Mouse (Mus musculus): ENCODE data around the gene Aoc2.

Aoc2 gene

DNA sequence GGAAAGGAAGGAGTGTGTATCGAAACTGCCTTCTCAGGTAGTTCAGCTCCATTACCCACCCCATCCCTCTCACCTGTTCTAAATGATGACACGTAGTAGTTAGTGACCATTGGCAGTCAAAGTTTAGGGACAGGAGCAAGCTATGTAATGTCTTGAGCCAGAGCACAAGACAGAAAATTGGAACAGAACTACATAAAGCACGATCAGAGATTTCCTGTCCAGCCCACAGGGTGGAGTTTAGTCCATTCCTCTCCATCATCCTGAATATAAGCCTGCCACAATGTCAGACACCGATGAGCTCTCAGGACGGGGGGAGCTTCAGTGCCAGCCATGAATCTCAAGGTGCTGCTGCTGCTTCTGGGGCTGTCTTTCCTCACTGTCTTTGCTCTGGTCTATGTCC, at the start of gene Aoc2:
Gene Aoc2 (plus strand): TSS at position 301 of the 400 bp plus-strand sequence.
- in situ Hi-C loops (cut with MboI; ENCODE audit: unreplicated experiment in 2 of 2) = loop anchor here (5.0 to 10.0 kb wide), 2 partner anchors 73 to 110 kb away; no protein-coding TSS in a partner anchor

DNA sequence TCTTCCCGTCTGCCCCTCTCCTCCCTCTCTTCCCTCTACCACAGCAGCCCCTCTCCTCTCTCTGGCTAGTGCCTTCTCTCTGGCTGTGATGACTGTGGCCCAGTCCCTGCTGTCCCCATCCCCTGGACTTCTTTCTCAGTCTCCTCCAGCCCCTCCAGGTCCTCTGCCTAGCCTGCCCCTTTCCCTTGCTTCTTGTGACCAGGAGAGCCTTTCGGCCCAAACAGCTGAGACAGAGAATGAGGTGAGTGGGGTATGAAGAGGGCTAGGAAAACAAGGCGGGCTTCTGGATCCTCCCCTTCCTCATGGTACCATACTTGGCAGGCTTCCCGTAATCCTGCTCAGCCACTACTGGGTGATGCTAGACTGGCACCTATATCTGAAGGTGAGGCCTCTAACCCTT, 49.6 kb upstream of the Aoc2 start:
- in situ Hi-C loops (cut with MboI; ENCODE audit: unreplicated experiment in 2 of 2) = no loop called here

DNA sequence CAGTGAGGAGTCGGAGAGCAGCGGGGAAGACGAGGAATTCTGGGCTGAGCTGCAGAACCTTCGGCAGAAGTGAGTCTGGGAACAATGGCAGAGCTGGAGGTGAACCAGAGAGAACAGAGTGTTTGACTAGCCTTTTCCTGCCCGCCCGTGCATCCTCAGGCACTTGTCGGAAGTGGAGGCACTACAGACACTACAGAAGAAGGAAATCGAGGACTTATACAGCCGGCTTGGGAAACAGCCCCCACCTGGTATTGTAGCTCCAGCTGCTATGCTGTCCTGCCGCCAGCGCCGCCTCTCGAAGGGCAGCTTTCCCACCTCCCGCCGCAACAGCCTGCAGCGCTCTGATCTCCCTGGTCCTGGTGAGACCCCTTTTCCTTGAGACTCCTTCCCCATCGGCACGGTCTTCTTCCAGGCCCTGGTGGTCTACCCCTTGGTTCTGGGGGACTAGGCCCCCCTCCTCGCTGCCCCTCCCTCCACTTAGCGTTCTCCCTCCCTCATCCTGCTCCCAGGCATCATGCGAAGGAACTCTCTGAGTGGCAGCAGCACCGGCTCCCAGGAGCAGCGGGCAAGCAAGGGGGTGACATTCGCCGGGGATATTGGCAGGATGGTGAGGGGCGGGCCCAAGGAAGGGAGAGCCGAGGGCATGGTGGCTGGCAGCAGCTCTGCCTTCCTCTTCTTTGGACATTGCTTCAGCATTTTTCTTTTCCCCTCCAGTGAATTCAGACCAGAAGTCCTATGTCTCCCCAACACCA, 48.4 kb upstream of the Aoc2 start:
- in situ Hi-C loops (cut with MboI; ENCODE audit: unreplicated experiment in 2 of 2) = no loop called here

DNA sequence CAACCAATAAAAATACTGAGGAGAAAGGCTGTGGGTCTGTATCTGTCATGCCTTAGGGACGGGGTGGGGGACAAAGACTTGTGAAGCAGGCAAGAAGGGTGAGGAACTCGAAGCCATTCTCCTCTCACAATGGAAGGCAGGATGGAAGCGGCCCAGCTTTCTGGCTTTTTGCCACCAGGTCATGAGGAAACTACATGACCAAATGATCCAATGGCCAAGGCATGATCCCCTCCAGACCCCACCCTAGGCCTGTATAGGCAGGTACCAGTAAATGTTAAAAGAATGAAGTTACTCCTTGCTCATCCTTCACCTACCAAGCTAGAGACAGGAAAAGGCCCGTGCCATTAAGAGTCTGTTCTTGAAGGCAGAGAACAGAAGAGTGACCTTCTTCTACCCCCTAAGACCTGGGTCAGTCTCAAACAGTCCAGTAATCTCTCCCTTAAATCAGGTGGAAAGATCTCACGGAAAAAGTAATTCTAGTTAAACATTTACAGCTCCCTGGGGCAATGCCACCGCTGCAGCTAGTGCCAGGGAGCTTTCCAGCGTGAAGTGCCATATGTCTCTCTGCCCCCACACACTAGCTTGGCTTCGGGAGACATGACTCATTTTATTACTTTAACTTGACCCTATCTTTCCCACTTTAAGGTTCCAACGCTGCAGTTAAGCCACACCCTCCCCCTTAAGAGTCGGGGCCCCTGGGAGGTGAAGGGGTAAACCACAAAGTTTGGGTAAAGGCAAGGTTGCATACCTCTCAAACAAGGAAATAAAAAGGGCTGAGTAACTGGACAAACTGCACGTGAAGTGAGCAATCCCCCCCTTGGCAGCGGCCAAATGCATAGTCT, 47.3 kb upstream of the Aoc2 start:
- in situ Hi-C loops (cut with MboI; ENCODE audit: unreplicated experiment in 2 of 2) = no loop called here

DNA sequence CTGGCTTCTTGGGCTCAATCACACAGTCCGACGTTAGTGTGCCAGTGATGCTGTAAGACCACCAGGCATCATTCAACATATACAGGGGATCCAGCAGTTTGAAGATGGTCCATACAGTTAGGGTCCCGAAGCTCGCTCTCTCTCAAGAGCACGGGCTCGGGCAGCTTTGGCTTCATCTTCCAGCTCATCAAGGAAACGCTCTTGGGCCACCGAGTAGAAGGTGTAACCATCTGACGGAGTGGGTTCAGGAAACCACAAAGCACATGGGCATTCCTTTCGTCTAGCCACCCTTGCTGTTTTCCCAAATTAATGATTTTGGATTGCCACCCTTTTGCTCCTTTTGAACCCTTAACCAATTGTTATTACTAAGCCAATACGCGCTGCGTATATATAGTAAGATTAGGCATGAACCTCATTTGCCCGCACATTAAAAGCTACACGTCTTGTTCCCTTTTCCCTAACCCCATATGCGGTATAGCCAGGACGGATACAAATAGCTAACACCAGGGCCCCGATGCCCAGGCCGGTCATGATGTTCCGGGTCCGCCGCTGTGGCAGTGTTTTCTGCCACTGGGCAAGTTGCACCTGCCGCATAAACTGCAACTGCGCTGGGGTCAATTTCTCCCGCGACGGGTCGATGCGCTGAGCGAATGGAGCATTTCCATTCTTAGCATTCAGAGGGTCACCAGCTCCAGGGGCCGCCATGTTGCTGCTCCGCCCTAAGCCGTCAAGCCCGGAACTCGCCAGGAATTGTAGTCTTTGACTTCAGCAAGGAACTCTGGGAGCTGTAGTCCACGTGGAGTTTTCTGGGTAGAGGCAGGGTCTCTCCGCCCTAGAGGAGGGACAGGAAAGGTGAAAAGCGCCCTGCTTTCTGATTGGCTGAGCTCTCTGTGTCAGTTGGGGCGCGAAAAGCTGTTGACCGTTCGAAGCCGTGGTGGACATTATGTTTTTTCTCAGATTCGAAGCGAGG, 46.4 kb upstream of the Aoc2 start, which contains the start of the genes Cntd1 and Coa3:
Gene Cntd1 (plus strand): TSS at position 790 of the 970 bp plus-strand sequence.
Gene Coa3 (minus strand): TSS at position 892 of the 970 bp plus-strand sequence.
- in situ Hi-C loops (cut with MboI; ENCODE audit: unreplicated experiment in 2 of 2) = no loop called here

DNA sequence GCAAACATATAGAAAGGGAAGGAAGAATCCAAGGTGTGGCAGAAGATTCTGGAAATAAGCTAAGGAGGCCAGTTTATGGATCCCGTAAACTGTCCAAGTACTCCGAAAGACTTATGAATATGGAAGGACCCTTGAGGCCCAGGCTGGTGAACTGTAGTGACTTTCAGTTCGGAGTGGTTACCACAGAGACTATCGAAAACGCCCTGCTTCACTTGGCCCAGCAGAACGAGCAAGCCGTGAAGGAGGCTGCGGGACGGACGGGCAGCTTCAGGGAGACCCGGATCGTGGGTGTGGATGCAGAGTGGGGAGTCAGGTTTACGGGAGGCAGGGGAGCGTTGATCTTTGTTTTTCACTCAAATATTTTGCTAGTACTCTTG, 45.7 kb upstream of the Aoc2 start:
- in situ Hi-C loops (cut with MboI; ENCODE audit: unreplicated experiment in 2 of 2) = no loop called here

DNA sequence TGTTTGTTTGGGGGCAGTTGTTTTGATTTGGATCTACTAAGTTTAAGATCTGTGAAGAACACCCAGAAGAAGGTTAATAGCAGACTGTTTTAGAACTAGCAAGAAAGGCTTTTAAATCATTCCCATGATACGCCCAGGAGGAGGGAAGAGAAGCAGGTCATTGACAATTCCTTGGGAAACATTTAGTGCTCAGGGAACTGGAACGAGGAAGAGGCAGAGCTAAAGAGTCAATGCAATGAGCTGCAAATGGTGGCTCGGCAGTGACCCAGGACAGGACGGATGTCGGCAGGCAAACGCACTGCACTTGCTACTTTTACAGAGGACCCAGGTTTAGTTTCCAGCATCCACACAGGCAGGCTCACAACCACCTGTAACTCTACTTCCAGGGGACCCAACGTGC, 44.0 kb upstream of the Aoc2 start:
- in situ Hi-C loops (cut with MboI; ENCODE audit: unreplicated experiment in 2 of 2) = no loop called here

DNA sequence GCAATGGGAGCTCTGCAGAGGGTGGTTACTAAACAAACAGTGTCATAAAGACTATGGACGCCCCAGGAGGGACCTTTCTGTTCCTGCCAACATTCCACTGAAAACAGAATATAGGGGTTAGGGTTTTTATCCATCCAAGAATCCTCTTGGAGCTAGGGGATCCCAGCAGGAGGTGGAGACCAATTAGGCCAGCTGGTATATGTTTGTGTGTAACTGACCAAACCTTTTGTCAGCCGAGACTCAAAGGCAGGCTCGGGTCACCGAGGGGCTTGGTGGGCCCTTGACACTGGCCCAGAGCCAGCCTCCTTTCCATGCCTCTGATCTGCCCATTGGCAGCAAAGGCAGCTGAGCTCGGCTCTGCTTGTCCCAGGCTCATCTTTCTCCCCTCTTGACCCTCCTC, 42.0 kb upstream of the Aoc2 start:
- in situ Hi-C loops (cut with MboI; ENCODE audit: unreplicated experiment in 2 of 2) = no loop called here

DNA sequence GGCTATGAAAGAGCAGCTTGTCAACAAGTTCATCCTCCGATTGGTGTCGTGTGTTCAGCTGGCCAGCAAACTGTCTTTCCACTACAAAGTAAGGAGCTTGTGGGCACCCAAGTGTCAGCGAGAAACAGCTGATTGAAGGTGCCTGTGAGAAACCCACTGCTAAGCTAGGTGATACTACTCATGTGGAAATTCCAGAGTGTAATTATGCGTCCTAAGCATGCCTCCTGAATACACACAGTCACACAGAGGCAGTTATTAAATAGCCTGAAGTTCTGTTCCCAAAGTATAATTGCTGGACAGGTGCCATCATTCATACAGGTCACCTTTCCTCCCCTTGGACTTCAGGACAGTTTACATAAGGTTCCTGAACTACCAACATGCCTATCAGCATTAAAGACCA, 41.1 kb upstream of the Aoc2 start:
- in situ Hi-C loops (cut with MboI; ENCODE audit: unreplicated experiment in 2 of 2) = no loop called here

DNA sequence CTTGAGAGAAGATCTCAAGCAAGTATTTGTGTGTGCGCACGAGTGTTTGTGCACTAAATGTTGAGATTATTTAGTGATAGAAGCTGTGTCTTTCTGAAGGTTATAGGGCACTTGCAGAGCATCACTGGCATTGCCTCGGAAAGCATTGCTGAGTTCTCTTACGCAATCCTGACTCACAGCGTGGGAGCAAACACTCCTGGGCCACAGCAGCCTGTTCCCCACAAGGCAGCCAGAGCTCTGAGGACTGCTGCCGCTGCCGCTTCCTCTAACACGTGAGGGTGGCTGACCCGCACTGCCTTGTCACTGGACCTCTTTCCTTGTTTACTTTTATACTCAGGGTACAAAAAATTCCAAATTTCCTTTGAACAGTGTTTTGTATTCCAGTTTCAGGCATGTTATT, 37.6 kb upstream of the Aoc2 start:
- in situ Hi-C loops (cut with MboI; ENCODE audit: unreplicated experiment in 2 of 2) = no loop called here

DNA sequence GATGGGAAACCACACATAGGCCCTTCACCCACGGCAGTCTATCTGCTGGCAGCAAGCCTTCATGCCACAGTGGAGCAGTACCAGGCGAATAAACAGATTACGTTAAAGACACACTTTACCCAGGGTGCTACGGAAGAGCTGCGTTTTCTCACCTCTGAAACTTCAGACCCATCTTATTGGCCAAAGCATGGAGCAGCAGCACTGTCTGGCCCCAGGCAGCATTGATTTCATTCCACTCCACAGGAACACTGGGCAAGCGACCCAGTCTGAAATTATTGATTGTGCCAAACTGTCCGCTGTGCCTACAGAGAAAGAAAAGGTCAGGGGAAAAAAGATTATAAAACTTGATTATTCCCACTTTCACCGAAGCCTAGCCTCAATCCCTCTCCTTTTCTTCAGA, 33.6 kb upstream of the Aoc2 start:
- in situ Hi-C loops (cut with MboI; ENCODE audit: unreplicated experiment in 2 of 2) = no loop called here

DNA sequence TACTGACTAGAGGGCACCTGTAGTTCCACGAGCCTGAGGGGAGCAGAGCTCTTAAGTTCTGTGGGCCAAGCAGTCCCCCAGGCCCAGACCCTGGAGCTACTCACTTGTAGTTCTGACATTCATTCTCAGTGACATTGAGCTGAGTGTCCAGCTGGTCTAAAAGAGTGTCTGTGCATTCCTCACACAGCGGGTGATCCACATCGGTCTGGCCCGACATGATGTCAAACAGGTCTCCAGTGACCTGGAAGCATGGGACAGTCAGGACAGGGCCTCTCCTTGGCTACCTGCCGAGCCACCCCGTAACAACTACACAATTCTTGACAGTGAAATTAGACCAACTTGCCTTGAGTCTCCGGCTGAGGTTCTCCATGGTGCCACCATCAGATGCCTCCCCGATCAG, 29.7 kb upstream of the Aoc2 start:
- in situ Hi-C loops (cut with MboI; ENCODE audit: unreplicated experiment in 2 of 2) = no loop called here

DNA sequence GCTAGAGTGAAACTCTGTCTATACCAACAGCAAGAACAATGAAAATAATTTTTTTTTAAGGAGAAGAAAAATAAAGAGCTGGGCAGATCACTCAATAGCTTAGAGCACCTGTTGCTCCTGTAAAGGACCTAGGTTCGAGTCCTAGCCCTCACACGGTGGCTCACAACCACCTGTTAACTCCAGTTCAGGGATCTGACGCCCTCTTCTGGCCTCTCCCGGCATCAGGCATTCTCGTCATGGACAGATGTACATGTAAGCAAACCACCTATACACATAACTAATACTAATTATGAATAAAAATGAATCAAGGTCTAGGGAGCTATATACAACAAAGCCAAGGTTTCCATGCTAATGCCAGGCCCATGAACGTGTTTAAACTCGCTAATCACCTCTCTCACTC, 24.0 kb upstream of the Aoc2 start:
- in situ Hi-C loops (cut with MboI; ENCODE audit: unreplicated experiment in 2 of 2) = loop anchor here (5.0 to 10.0 kb wide), 2 partner anchors 86 to 89 kb away; no protein-coding TSS in a partner anchor

DNA sequence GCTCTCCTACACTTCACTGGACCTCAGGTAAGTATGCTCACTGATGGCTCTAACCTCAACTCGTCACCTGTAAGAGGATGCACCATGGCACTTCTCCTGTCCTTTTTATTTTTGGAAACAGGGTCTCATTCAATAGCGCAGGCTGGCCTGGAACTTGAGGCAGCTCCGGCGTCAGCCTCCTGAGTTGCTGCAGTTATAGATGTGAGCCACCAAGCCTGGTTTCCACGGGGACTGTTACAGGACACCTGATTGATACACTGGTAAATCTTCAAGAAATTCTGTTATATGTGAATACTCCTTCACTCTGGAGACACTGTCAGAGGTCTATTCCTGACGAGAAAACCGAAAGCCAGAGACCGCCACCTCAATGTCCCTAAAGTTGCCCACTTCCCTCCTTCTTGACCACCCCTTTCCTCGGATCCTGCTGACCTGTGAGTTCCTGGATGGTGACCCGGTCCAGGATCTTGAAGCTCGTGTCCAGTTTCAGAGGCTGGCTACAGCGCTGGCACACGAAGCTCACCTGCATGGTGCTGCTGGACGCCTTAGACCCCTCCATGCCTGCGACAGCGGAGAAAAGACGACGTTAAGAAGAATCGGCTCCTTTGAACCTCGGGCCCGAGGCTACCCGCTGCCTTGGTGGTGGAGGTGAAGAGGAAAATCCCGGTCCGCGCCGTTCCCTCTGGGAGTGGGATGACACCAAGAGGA, 23.4 kb upstream of the Aoc2 start:
- in situ Hi-C loops (cut with MboI; ENCODE audit: unreplicated experiment in 2 of 2) = loop anchor here (5.0 to 10.0 kb wide), 2 partner anchors 87 to 89 kb away; no protein-coding TSS in a partner anchor

DNA sequence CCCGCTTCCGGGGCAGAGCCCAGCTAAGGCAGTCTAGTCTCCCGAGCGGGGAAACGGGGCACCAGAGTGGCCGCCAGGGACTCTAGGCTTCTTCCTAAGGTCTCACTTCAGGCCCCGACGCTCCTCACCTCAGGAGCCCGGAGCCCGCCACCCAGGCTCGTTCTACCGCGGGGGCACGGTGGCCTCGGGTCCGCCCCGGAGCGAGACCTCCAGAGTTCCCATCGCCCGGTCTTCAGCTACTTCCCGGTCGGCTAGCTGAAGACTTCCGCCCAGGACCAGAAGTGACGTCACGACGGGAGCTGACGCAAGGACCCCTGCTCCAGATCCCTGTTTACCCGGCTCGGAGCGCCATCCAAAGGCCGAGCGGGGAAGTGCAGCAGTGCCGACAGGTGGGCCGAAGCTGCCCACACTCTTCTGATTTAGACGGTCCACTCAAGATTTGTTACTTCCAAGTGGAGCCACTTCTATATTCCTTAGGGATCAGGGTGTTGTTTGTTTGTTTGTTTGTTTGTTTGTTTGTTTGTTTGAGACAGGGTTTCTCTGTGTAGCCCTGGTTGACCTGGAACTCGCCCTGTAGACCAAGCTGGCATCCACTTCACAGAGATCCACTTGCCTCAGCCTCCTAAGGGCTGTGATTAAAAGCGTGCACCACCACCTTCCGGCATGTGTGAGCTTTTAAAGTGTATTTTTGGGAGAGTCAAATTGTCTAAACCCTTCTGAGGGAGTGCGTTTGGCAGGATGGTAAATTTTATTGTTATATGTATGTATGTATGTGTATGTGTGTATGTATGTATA, 22.7 kb upstream of the Aoc2 start, which contains the start of gene Becn1:
Gene Becn1 (minus strand): TSS at position 283 of the 795 bp plus-strand sequence.
- in situ Hi-C loops (cut with MboI; ENCODE audit: unreplicated experiment in 2 of 2) = loop anchor here (5.0 to 10.0 kb wide), 2 partner anchors 87 to 90 kb away; no protein-coding TSS in a partner anchor

DNA sequence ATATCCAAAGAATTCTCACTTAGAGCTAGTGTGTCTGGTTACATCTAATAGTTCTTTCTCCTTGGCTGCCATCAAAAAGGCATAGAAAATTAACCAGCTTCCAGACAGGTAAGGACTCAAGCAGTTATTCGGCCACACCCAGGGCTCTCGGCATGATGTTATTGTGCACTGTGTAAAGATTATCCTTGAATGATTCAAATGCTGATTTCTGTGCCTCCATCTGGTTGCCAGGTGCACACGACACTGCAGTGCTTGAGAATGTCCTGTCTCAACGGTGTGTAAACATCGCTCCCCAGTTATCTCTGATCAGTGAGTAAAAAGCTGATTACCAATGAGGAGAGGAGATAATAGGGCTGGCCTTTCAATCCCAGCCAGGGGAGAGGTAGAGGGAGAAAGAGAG, 17.1 kb upstream of the Aoc2 start:
- in situ Hi-C loops (cut with MboI; ENCODE audit: unreplicated experiment in 2 of 2) = loop anchor here in 1 of 2 experiments (10.0 kb wide), 1 partner anchor 93 kb away; no protein-coding TSS in a partner anchor

DNA sequence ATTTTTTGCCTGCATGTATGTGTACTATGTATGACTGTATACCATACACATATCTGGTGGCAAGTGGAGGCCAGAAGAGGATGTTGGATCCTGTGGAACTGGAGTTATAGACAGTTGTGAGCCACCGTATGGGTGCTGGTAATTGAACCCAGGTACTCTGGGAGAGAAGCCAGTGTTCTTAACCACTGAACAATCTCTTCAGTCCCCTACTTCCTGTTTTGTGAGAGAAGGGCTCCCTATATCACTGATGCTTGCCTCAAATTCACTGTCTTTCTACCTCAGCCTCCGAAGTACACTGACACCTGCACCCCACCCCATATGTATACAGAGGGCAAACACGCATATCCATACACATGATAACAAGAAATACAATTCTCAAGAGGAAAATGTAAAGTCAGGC, 13.8 kb upstream of the Aoc2 start:
- in situ Hi-C loops (cut with MboI; ENCODE audit: unreplicated experiment in 2 of 2) = no loop called here

DNA sequence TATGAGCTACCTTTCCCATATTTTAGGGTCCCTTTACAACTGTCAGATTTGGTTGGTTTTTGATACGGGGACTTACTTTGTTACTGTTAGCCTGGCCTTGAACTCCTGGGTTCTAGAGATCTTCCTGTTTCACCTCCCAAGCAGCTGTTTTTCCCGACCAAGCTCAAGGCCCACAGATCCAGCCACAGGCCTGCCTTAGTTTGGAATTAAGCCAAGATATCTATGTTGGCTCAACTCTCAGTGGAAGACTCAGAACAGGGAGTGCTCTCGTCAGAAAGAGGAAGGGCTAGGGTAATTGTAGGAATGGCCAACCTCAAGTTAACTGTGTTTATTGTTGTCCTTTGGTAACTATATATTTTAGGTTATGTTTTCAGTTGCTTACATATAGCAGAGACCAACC, 12.7 kb upstream of the Aoc2 start:
- in situ Hi-C loops (cut with MboI; ENCODE audit: unreplicated experiment in 2 of 2) = no loop called here

DNA sequence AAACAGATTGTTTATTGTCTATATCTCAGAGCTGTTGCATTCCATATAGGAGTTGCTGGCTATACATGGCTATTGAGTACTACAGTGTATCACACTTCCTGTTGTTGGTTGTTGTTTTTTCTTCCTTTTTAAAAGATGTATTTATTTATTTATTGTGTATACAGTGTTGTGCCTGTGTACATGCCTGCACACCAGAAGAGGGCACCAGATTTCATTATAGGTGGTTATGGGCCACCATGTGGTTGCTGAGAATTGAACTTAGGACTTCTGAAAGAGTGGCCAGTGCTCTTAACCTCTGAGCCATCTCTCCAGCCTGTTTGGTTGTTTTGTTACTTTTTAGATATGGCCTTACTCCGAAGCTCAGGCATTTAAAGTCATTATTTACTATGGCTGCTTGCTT, 10.3 kb upstream of the Aoc2 start:
- in situ Hi-C loops (cut with MboI; ENCODE audit: unreplicated experiment in 2 of 2) = no loop called here

All from v-Abl transformed pro-B cells (cell line).